ENCODE assay signal across 21 mouse cellular contexts in genomic region chr4:83493112-83493511, GRCm38 (mm10). TPM values are rescaled to one million over a fixed set of nuclear protein-coding genes. Genes with fewer than 3 reads are reported as not detected.
A peak's percentile ranks its signal among the peaks of the same experiment; 100 is the strongest.
DNase-seq lines count a peak whose midpoint lies in the region; ATAC-seq and TF ChIP-seq lines count a peak whose summit lies in the region.
"Had no signal": no experiment of that assay in that cellular context is flagged by ENCODE, and none has a peak within 500 bp of the region (broad histone marks: within the 10 kb centered on the region; RNA-seq: fewer than 3 reads in every experiment).

No protein-coding gene starts in this region.

- WGBS in kidney, postnatal 0 days: 91% methylated on average over 1 of the region's 1 CpGs
- WGBS in kidney, adult 2 months: 95% methylated on average over 1 of the region's 1 CpGs
- WGBS in stomach, postnatal 0 days: 100% methylated on average over 1 of the region's 1 CpGs

- no peak overlapping the region for H3K27ac ChIP-seq in kidney, postnatal 0 days
- H3K27ac ChIP-seq in kidney, adult 2 months (ENCODE audit: insufficient read depth, low read depth, low read length): no peak overlapping the region
- no peak overlapping the region for H3K27ac ChIP-seq in MEL (ENCODE audit: control insufficient read depth, low read depth, low read length)
- no peak overlapping the region for H3K27ac ChIP-seq in stomach, postnatal 0 days (replicated peaks)
- H3K27ac ChIP-seq: forebrain, embryonic 10.5 days; heart, embryonic 13.5 days; hindbrain, embryonic 15.5 days; limb, embryonic 10.5 days had no signal

- ATAC-seq in kidney, postnatal 0 days (replicated peaks; ENCODE audit: low FRiP score, low read depth): no peak
- no peak for ATAC-seq in stomach, postnatal 0 days (ENCODE audit: low FRiP score, low TSS enrichment)
- ATAC-seq: forebrain, postnatal 0 days; midbrain, embryonic 16.5 days had no signal

- peak; percentile 23; the same call in 1 of the 2 replicates for TF ChIP-seq CTCF in kidney, postnatal 0 days (IDR thresholded peaks at IDR 0.05; ENCODE audit: low read depth)
- TF ChIP-seq CTCF in kidney, adult 2 months (conservative IDR thresholded peaks at IDR 0.05; ENCODE audit: insufficient read depth, insufficient read length, low read depth, low read length): no peak
- peak in 2 of 3 experiments; percentile 21 to 39; a peak in 3 of 6 replicates for TF ChIP-seq CTCF in MEL (IDR thresholded peaks at IDR 0.05 in 2 of 3, conservative IDR thresholded peaks at IDR 0.05 in 1 of 3; ENCODE audit: control insufficient read depth in 1 of 3, insufficient read depth in 1 of 3, low read depth in 2 of 3, low read length in 3 of 3, poor library complexity in 1 of 3, severe bottlenecking in 1 of 3)
- TF ChIP-seq CTCF in stomach, postnatal 0 days (IDR thresholded peaks at IDR 0.05; ENCODE audit: low read depth): peak; percentile 16; the same call in 1 of the 2 replicates

- no peaks in the 10 kb centered on the region for H3K79me2 ChIP-seq in MEL (ENCODE audit: control insufficient read depth, insufficient read depth, low read length, poor library complexity)

- no peaks in the 10 kb centered on the region for H3K36me3 ChIP-seq in kidney, postnatal 0 days (ENCODE audit: insufficient read depth, low read length)
- no peaks in the 10 kb centered on the region for H3K36me3 ChIP-seq in kidney, adult 2 months (ENCODE audit: control insufficient read depth, insufficient read depth, low read length)
- no peaks in the 10 kb centered on the region for H3K36me3 ChIP-seq in MEL (ENCODE audit: control insufficient read depth in 1 of 2, insufficient read depth in 2 of 2, low read length in 2 of 2)
- no peaks in the 10 kb centered on the region for H3K36me3 ChIP-seq in stomach, postnatal 0 days (ENCODE audit: control insufficient read depth, insufficient read depth, low read length)
- H3K36me3 ChIP-seq: forebrain, embryonic 10.5 days; heart, embryonic 13.5 days; hindbrain, embryonic 15.5 days; limb, embryonic 10.5 days had no signal

- no peak for DNase-seq in kidney, postnatal 0 days (ENCODE audit: low spot score)
- no peak for DNase-seq in kidney, adult 2 months
- peak; percentile 7 for DNase-seq in lung, postnatal 36 days
- DNase-seq in lung, postnatal 14 days: no peak
- DNase-seq in MEL (ENCODE audit: low read depth, low spot score): peak; percentile 44
- DNase-seq in stomach, postnatal 0 days (ENCODE audit: low spot score): no peak
- no peak for DNase-seq in neural tube, embryonic 10.5 days (ENCODE audit: extremely low spot score, low spot score)
- DNase-seq: cerebellum, adult 18-20 months; cerebellum, postnatal 36 days; forebrain, postnatal 0 days; heart, postnatal 36 days; kidney, adult 11 months; kidney, postnatal 10 days; right cerebral cortex, postnatal 4 days; thymus, postnatal 4 days had no signal

- H3K4me1 ChIP-seq in kidney, postnatal 0 days (replicated peaks; ENCODE audit: insufficient read depth, low read length): no peaks in the 10 kb centered on the region
- H3K4me1 ChIP-seq in kidney, adult 2 months (ENCODE audit: control insufficient read depth, insufficient read depth, low read length): no peaks in the 10 kb centered on the region
- H3K4me1 ChIP-seq in MEL (ENCODE audit: control insufficient read depth in 1 of 2, insufficient read depth in 2 of 2, low read length in 2 of 2): peaks cover 0 to under 1% of the 10 kb centered on the region in 2 experiments; a peak in 1 of 4 replicates
- no peaks in the 10 kb centered on the region for H3K4me1 ChIP-seq in stomach, postnatal 0 days (replicated peaks; ENCODE audit: control insufficient read depth, insufficient read depth)
- H3K4me1 ChIP-seq: heart, embryonic 13.5 days; hindbrain, embryonic 15.5 days had no signal

- no peak overlapping the region for H3K4me3 ChIP-seq in kidney, postnatal 0 days (replicated peaks; ENCODE audit: low read depth, low read length)
- no peak overlapping the region for H3K4me3 ChIP-seq in kidney, adult 2 months (ENCODE audit: insufficient read depth, low read depth, low read length)
- H3K4me3 ChIP-seq in MEL (ENCODE audit: control insufficient read depth in 1 of 2, insufficient read depth in 1 of 2, low read depth in 2 of 2, low read length in 2 of 2): no peak overlapping the region
- H3K4me3 ChIP-seq in stomach, postnatal 0 days (ENCODE audit: low read depth, low read length): no peak overlapping the region
- H3K4me3 ChIP-seq: forebrain, embryonic 10.5 days; heart, embryonic 13.5 days; hindbrain, embryonic 15.5 days; limb, embryonic 10.5 days had no signal

- H3K4me2 ChIP-seq in kidney, postnatal 0 days (ENCODE audit: low read length): no peak overlapping the region
- no peak overlapping the region for H3K4me2 ChIP-seq in stomach, postnatal 0 days (replicated peaks; ENCODE audit: low read depth)
- H3K4me2 ChIP-seq: heart, embryonic 13.5 days; hindbrain, embryonic 15.5 days; liver, embryonic 11.5 days had no signal

- no peak for TF ChIP-seq POLR2A in kidney, adult 2 months (IDR thresholded peaks at IDR 0.05; ENCODE audit: low read depth, low read length)
- TF ChIP-seq POLR2A in MEL (IDR thresholded peaks at IDR 0.05; ENCODE audit: control insufficient read depth in 1 of 2, insufficient read depth in 1 of 2, low read depth in 1 of 2, low read length in 2 of 2, poor library complexity in 1 of 2): no peak

- H3K27me3 ChIP-seq in kidney, postnatal 0 days (ENCODE audit: insufficient read depth, low read length): no peaks in the 10 kb centered on the region
- H3K27me3 ChIP-seq in kidney, adult 2 months (replicated peaks; ENCODE audit: control insufficient read depth, insufficient read depth, low read length): no peaks in the 10 kb centered on the region
- H3K27me3 ChIP-seq in MEL (ENCODE audit: control insufficient read depth in 1 of 2, insufficient read depth in 2 of 2, low read length in 2 of 2): no peaks in the 10 kb centered on the region
- no peaks in the 10 kb centered on the region for H3K27me3 ChIP-seq in stomach, postnatal 0 days (ENCODE audit: control insufficient read depth, insufficient read depth, low read length)
- H3K27me3 ChIP-seq: heart, embryonic 13.5 days; hindbrain, embryonic 15.5 days had no signal

- H3K9ac ChIP-seq in kidney, postnatal 0 days (ENCODE audit: low read depth, low read length): no peak overlapping the region
- no peak overlapping the region for H3K9ac ChIP-seq in MEL (ENCODE audit: control insufficient read depth, low read depth, low read length, poor library complexity, severe bottlenecking)
- no peak overlapping the region for H3K9ac ChIP-seq in stomach, postnatal 0 days (ENCODE audit: low read length)
- H3K9ac ChIP-seq: forebrain, postnatal 0 days; heart, embryonic 13.5 days; hindbrain, embryonic 15.5 days had no signal

- no peaks in the 10 kb centered on the region for H3K9me3 ChIP-seq in kidney, postnatal 0 days (replicated peaks; ENCODE audit: low read length)
- no peaks in the 10 kb centered on the region for H3K9me3 ChIP-seq in MEL (replicated peaks; ENCODE audit: insufficient read depth, low read length)
- H3K9me3 ChIP-seq in stomach, postnatal 0 days (ENCODE audit: control insufficient read depth, low read length): no peaks in the 10 kb centered on the region
- H3K9me3 ChIP-seq: forebrain, embryonic 10.5 days; heart, embryonic 13.5 days; hindbrain, embryonic 15.5 days; limb, embryonic 10.5 days had no signal

- TF ChIP-seq RAD21 in MEL (IDR thresholded peaks at IDR 0.05; ENCODE audit: low read depth, low read length): peak; percentile 25

- TF ChIP-seq EP300 in MEL (IDR thresholded peaks at IDR 0.05; ENCODE audit: low read depth in 1 of 2, low read length in 2 of 2): no peak
- TF ChIP-seq EP300 in stomach, postnatal 0 days (optimal IDR thresholded peaks at IDR 0.05): no peak

TF ChIP-seq in MEL, 35 proteins besides CTCF, POLR2A, EP300 and RAD21:
- TF ChIP-seq ETS1 (IDR thresholded peaks at IDR 0.05; ENCODE audit: low read depth, low read length) (no peak), BHLHE40 (IDR thresholded peaks at IDR 0.05; ENCODE audit: borderline replicate concordance, low read depth, low read length) (no peak), ELF1 (IDR thresholded peaks at IDR 0.05; ENCODE audit: low read depth, low read length) (no peak), JUND (IDR thresholded peaks at IDR 0.05; ENCODE audit: low read depth, low read length) (no peak), MAZ (IDR thresholded peaks at IDR 0.05; ENCODE audit: low read depth, low read length) (no peak), CHD2 (IDR thresholded peaks at IDR 0.05; ENCODE audit: low read length) (no peak), MYC (IDR thresholded peaks at IDR 0.05; ENCODE audit: low read depth, low read length) (no peak), POLR2AphosphoS5 (IDR thresholded peaks at IDR 0.05; ENCODE audit: borderline replicate concordance, low read depth, low read length) (no peak), GABPA (IDR thresholded peaks at IDR 0.05; ENCODE audit: low read depth, low read length) (no peak), ZNF384 (IDR thresholded peaks at IDR 0.05; ENCODE audit: low read depth, low read length) (0 out of 2 replicates have a peak, but pooled peaks have one; percentile 29), USF1 (IDR thresholded peaks at IDR 0.05; ENCODE audit: low read depth, low read length) (no peak), ZC3H11A (IDR thresholded peaks at IDR 0.05; ENCODE audit: low read depth, low read length) (0 out of 2 replicates have a peak, but pooled peaks have one; percentile 18), SMC3 (IDR thresholded peaks at IDR 0.05; ENCODE audit: low read depth, low read length) (peak; percentile 30; the same call in 1 of the 2 replicates), GATA1 (IDR thresholded peaks at IDR 0.05; ENCODE audit: low read depth, low read length) (no peak), MAFK (IDR thresholded peaks at IDR 0.05; ENCODE audit: borderline replicate concordance, low read depth, low read length) (no peak), SIN3A (IDR thresholded peaks at IDR 0.05; ENCODE audit: low read length) (no peak)

RNA-seq across cellular contexts. Expression of gene Psip1, which starts 6.9 kb away (rescaled TPM):
- polyA plus RNA-seq in kidney, postnatal 0 days (2015; fragmentation: Nextera tagmentation; extraction: Ambion mirVana): 104 and 105 TPM in 2 replicates
- polyA plus RNA-seq in kidney, adult 2 months (2012; rRNA removed): 10.6 and 11.0 TPM in 2 replicates
- 68.1 and 81.0 TPM in 2 replicates for total RNA-seq in MEL (2012; rRNA removed)
- polyA plus RNA-seq in MEL (2012; ENCODE audit: insufficient read depth in 1 of 2, insufficient read length in 2 of 2, low read depth in 1 of 2, low replicate concordance in 2 of 2, missing spikeins in 1 of 2): 100 to 1,000 TPM in 1 of 2 experiments, 10 to 100 TPM in 1; 54.0 to 161 TPM
- 31.1 and 36.5 TPM in 2 replicates for polyA plus RNA-seq in stomach, postnatal 0 days (2015; fragmentation: Nextera tagmentation; extraction: Ambion mirVana)

RNA-seq across cellular contexts. Expression of gene Ccdc171, which starts 32.2 kb away (rescaled TPM):
- polyA plus RNA-seq in kidney, postnatal 0 days (2015; fragmentation: Nextera tagmentation; extraction: Ambion mirVana): 2.4 and 2.5 TPM in 2 replicates
- 0.72 TPM in 2 replicates for polyA plus RNA-seq in kidney, adult 2 months (2012; rRNA removed)
- total RNA-seq in MEL (2012; rRNA removed): 1.7 and 1.8 TPM in 2 replicates
- polyA plus RNA-seq in MEL (2012; ENCODE audit: insufficient read depth in 1 of 2, insufficient read length in 2 of 2, low read depth in 1 of 2, low replicate concordance in 2 of 2, missing spikeins in 1 of 2): 1 to 10 TPM in 1 of 2 experiments, not detected in 1; 1.6 TPM
- 1.0 and 1.4 TPM in 2 replicates for polyA plus RNA-seq in stomach, postnatal 0 days (2015; fragmentation: Nextera tagmentation; extraction: Ambion mirVana)

Comparison
In these comparisons a context has a peak if more than half of its experiments do, and no peak if none do; other contexts are left out.
1. DNase-seq: peak in lung, postnatal 36 days (single experiment) and MEL (single experiment); none in kidney, postnatal 0 days (single experiment), kidney, adult 2 months (single experiment), lung, postnatal 14 days (single experiment), stomach, postnatal 0 days (single experiment) and neural tube, embryonic 10.5 days (single experiment).